Mouse (Mus musculus) heart, embryonic 11.5 days (tissue): Measurements from ENCODE around the gene Hoxd12. TPM values are rescaled to one million over a fixed set of nuclear protein-coding genes. Genes with fewer than 3 reads are reported as not detected.
A peak's percentile ranks its signal among the peaks of the same experiment; 100 is the strongest.

Experiments
- ATAC-seq: fragments of 200-750 bp; cut with Nextera tagmentation; replicated peaks from 2 replicates; pipeline ENCODE4 v1.8.0; 2017; ENCODE audit warnings: moderate library complexity; ENCODE audit not compliant: insufficient number of reproducible peaks, low FRiP score, low TSS enrichment
- H3K27ac ChIP-seq: fragments of 300-500 bp; sonication (generic); 2 replicates; pipeline ENCODE4 v1.5.1; 2014; ENCODE audit warnings: mild to moderate bottlenecking, low read depth, low read length
- H3K27me3 ChIP-seq: fragments of 300-500 bp; sonication (generic); 2 replicates; pipeline ENCODE4 v1.6.1; 2014; ENCODE audit warnings: mild to moderate bottlenecking, low read length, mixed read lengths; ENCODE audit not compliant: control insufficient read depth, insufficient read depth
- H3K36me3 ChIP-seq: fragments of 300-500 bp; sonication (generic); 2 replicates; pipeline ENCODE4 v1.6.1; 2014; ENCODE audit warnings: mild to moderate bottlenecking, low read length, moderate library complexity, mixed read lengths; ENCODE audit not compliant: control insufficient read depth, insufficient read depth
- H3K4me1 ChIP-seq: fragments of 300-500 bp; sonication (generic); 2 replicates; pipeline ENCODE4 v1.6.1; 2014; ENCODE audit warnings: low read length; ENCODE audit not compliant: control insufficient read depth, insufficient read depth
- H3K4me2 ChIP-seq: fragments of 300-500 bp; sonication (generic); 2 replicates; pipeline ENCODE4 v1.6.1; 2014; ENCODE audit warnings: mild to moderate bottlenecking, moderate library complexity
- H3K4me3 ChIP-seq: fragments of 300-500 bp; sonication (generic); 2 replicates; pipeline ENCODE4 v1.5.1; 2014; ENCODE audit warnings: low read depth, low read length
- H3K9ac ChIP-seq: fragments of 300-500 bp; sonication (generic); 2 replicates; pipeline ENCODE4 v1.6.1; 2014; ENCODE audit warnings: mild to moderate bottlenecking, low read depth, low read length, moderate library complexity
- H3K9me3 ChIP-seq: fragments of 300-500 bp; sonication (generic); replicated peaks from 2 replicates; pipeline ENCODE4 v1.6.1; 2016; ENCODE audit warnings: low read length; ENCODE audit not compliant: control insufficient read depth
- WGBS: fragments of 180-500 bp; shearing (Covaris S2); extraction: QIAGEN DNeasy Blood & Tissue Kit; methylation state at CpG from one replicate; pipeline ENCODE4 v1.1.7; 2014; ENCODE audit not compliant: insufficient replicate concordance; 5-methylcytosine and 5-hydroxymethylcytosine counted together
- polyA plus RNA-seq: library from polyadenylated mRNA; unstranded; fragments of >200 nt; fragmentation: Nextera tagmentation; extraction: Ambion mirVana; gene quantifications from 2 replicates; pipeline ENCODE4 v1.2.1, GENCODE M21; 2014

Hoxd12 gene
- polyA plus RNA-seq, 1 experiment from 2014 or later, result not detected

DNA sequence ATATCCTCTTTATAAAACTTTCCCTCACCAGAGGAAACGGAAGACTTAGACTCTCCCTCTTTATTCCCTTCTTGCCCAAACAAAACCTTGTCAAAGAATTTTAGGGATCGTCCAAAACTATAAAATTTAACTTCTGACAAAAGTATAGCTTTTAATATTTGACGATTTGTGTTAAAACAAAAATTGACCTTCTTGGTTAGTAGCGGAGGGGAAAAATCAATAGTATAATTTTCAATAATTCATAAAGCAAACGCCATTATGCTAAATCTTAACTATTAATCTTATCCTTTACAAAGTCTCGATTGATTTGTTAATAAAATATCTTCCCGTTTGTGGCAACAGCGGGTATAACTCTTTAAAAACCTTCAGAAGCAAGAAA is 15.5 kb downstream of the Hoxd12 start:
- 7% methylated on average over 8 of the region's 8 CpGs for WGBS
- no peak overlapping the region for H3K27ac ChIP-seq
- H3K4me2 ChIP-seq, result no peak overlapping the region

DNA sequence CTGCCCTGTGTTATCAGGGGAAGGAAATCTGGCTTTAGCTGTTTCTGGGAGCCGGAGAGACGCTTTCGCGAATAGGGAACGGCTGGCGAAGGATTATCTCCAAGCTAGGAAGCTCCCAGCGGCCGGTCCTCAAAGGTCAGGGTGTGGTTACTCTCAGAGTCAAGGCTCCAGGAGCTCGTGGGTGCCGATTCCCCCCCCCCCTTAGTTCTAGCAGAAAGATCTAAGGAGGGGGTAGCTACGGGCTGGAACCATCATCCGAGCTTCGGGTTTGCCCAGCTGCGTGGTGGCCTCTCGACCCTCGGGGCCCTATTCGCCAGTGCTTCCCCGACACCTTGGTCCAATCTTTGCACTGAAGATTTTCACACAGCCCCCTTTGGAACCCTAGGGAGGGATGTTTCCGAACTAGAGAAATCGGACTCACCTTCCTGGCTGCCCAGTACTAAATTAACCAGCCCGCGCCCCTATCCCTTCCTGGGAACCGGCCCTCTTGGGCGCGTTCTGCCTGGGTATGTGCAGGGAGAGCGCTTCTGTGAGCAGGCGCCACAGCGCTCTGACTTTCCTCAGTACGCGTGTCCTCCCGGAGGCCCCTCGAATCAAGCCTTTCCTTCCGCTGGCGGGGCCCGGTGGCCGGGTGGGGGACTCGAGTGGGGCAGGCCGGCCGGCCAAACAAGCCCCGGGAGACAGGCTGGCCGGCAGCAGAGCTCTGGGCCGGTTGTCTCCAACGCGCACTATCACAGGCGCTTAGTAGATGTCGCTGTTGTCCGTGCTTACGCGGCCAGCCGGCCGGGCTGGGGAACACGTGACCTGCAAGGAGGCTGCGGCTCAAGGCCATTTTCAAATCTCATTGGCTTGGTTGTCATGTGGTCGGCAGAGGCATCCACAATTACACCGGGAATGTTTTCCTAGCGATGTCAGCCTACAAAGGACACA is 16.5 kb downstream of the Hoxd12 start, which contains the start of gene Hoxd10:
Gene Hoxd10, plus strand, starts transcription at position 903 of the 930 bp plus-strand sequence.
- H3K9ac ChIP-seq, result no peak within 1 kb of the TSS
- no peaks in the 10 kb centered on the region for H3K36me3 ChIP-seq
- H3K27me3 ChIP-seq, result peaks cover 95% of the 10 kb centered on the region
- no peaks in the 10 kb centered on the region for H3K9me3 ChIP-seq
- peak within 1 kb of the TSS; percentile 39 for H3K4me2 ChIP-seq
- peak within 1 kb of the TSS; percentile 4; the same call in 1 of the 2 replicates for H3K4me3 ChIP-seq
- WGBS, result 1% methylated on average over 56 of the region's 56 CpGs
- no peak within 1 kb of the TSS for H3K27ac ChIP-seq
- peak; percentile 59; the same call in 1 of the 2 replicates for ATAC-seq
- H3K4me1 ChIP-seq, result peaks cover 6% of the 10 kb centered on the region

More for the DNA sequence above, 15.5 kb downstream of the Hoxd12 start:
- no peaks in the 10 kb centered on the region for H3K9me3 ChIP-seq
- no peak overlapping the region for H3K9ac ChIP-seq
- no peaks in the 10 kb centered on the region for H3K36me3 ChIP-seq
- peaks cover 90% of the 10 kb centered on the region for H3K27me3 ChIP-seq
- ATAC-seq, result no peak
- H3K4me1 ChIP-seq, result peaks cover 6% of the 10 kb centered on the region
- H3K4me3 ChIP-seq, result no peak overlapping the region

GRCm38 (mm10) chr2:74691995-74692807 is 17.4 kb downstream of the Hoxd12 start:
- no peak overlapping the region for H3K4me3 ChIP-seq
- no peak overlapping the region for H3K4me2 ChIP-seq
- no peak overlapping the region for H3K27ac ChIP-seq
- ATAC-seq, result no peak
- H3K27me3 ChIP-seq, result peaks cover 95% of the 10 kb centered on the region
- WGBS, result 4% methylated on average over 35 of the region's 35 CpGs
- H3K9ac ChIP-seq, result no peak overlapping the region
- no peaks in the 10 kb centered on the region for H3K9me3 ChIP-seq
- no peaks in the 10 kb centered on the region for H3K36me3 ChIP-seq
- H3K4me1 ChIP-seq, result peaks cover 6% of the 10 kb centered on the region

- no peak overlapping the region for H3K4me2 ChIP-seq
- WGBS, result under 1% methylated on average over 20 of the region's 20 CpGs
- H3K9ac ChIP-seq, result no peak overlapping the region
- H3K9me3 ChIP-seq, result no peaks in the 10 kb centered on the region
- H3K4me1 ChIP-seq, result peaks cover 7% of the 10 kb centered on the region
- H3K27ac ChIP-seq, result no peak overlapping the region
- ATAC-seq, result no peak
- H3K4me3 ChIP-seq, result no peak overlapping the region
- H3K36me3 ChIP-seq, result no peaks in the 10 kb centered on the region
- H3K27me3 ChIP-seq, result peaks cover 95% of the 10 kb centered on the region
These were observed 18.1 kb downstream of the Hoxd12 start for GRCm38 (mm10) chr2:74692808-74693431.

GRCm38 (mm10) chr2:74693432-74693827 is 18.6 kb downstream of the Hoxd12 start:
- Histone ChIP-seq H3K4me3 (no peak overlapping the region), H3K9ac (no peak overlapping the region), H3K4me1 (peaks cover 8% of the 10 kb centered on the region), H3K27ac (no peak overlapping the region), H3K27me3 (peaks cover 95% of the 10 kb centered on the region), H3K4me2 (no peak overlapping the region), H3K36me3 (no peaks in the 10 kb centered on the region), H3K9me3 (no peaks in the 10 kb centered on the region)
- no peak for ATAC-seq
- 6% methylated on average over 4 of the region's 4 CpGs for WGBS

DNA sequence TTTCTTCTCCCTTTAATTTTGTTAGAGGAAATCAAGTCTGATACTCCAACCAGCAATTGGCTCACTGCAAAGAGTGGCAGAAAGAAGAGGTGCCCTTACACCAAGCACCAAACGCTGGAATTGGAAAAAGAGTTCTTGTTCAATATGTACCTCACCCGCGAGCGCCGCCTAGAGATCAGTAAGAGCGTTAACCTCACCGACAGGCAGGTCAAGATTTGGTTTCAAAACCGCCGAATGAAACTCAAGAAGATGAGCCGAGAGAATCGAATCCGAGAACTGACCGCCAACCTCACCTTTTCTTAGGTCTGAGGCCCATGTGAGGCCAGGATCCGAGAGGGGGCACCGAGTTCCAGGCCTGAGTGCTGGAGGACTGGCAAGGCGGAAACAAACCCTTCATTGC is 19.3 kb downstream of the Hoxd12 start:
- H3K4me1 ChIP-seq, result peaks cover 8% of the 10 kb centered on the region
- H3K4me2 ChIP-seq, result no peak overlapping the region
- peaks cover 95% of the 10 kb centered on the region for H3K27me3 ChIP-seq
- H3K4me3 ChIP-seq, result no peak overlapping the region
- H3K9me3 ChIP-seq, result no peaks in the 10 kb centered on the region
- no peak overlapping the region for H3K9ac ChIP-seq
- ATAC-seq, result no peak
- H3K27ac ChIP-seq, result no peak overlapping the region
- 3% methylated on average over 16 of the region's 16 CpGs for WGBS
- no peaks in the 10 kb centered on the region for H3K36me3 ChIP-seq

DNA sequence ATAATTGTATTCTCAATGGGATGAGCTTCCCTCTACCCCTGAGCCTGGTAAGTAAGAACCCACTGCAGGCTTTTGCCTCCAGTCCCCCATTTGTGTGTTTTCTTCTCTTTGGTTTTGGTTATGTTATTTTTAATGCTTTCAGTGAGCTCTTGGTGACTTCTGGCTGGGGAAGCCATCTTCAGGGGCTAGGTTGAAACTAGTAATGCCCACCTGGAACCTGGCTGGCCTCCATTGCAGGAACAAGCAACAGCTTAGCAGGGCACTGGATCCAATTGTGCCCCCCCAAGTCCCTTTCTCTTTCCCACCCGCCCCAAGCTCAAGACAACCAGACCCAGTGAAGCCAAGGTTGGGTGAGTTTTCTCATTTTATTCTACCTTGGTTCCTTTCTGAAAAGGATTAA is 20.6 kb downstream of the Hoxd12 start:
- Histone ChIP-seq H3K4me2 (no peak overlapping the region), H3K9me3 (no peaks in the 10 kb centered on the region), H3K27ac (no peak overlapping the region), H3K4me3 (no peak overlapping the region), H3K4me1 (peaks cover 8% of the 10 kb centered on the region), H3K9ac (no peak overlapping the region), H3K36me3 (no peaks in the 10 kb centered on the region), H3K27me3 (peaks cover 96% of the 10 kb centered on the region)
- no peak for ATAC-seq
- 4% methylated on average over 1 of the region's 1 CpGs for WGBS

- Histone ChIP-seq H3K4me1 (peaks cover 8% of the 10 kb centered on the region), H3K27ac (no peak overlapping the region), H3K9ac (no peak overlapping the region), H3K27me3 (peaks cover 99% of the 10 kb centered on the region), H3K9me3 (no peaks in the 10 kb centered on the region), H3K4me2 (no peak overlapping the region), H3K36me3 (no peaks in the 10 kb centered on the region), H3K4me3 (no peak overlapping the region)
- 2% methylated on average over 7 of the region's 7 CpGs for WGBS
- no peak for ATAC-seq
These were observed 21.1 kb downstream of the Hoxd12 start for GRCm38 (mm10) chr2:74695813-74696430.
